Mouse (Mus musculus): ENCODE results near the gene Ikzf4. TPM values are rescaled to one million over a fixed set of nuclear protein-coding genes. Genes with fewer than 3 reads are reported as not detected.
A peak's percentile ranks its signal among the peaks of the same experiment; 100 is the strongest.
"Not testable (repeated sequence)": the region's sequence is repeated elsewhere in the genome, so short reads cannot be mapped to it uniquely, and the experiment has no call there.

Gene Ikzf4
- polyA plus RNA-seq, 1 experiment from 2014 or later, result 1.5 TPM

GRCm38 (mm10) chr10:128620241-128620640 lies 25.6 kb downstream of the Ikzf4 start:
- Histone ChIP-seq H3K36me3 (ENCODE audit: control insufficient read depth, insufficient read depth) (peaks cover 18% of the 10 kb centered on the region), H3K4me3 (ENCODE audit: low read length) (no peak overlapping the region), H3K4me2 (ENCODE audit: low read depth, low read length) (no peak overlapping the region), H3K9me3 (replicated peaks; ENCODE audit: control insufficient read depth, low read length) (no peaks in the 10 kb centered on the region), H3K27me3 (ENCODE audit: control insufficient read depth, insufficient read depth, low read length) (no peaks in the 10 kb centered on the region), H3K9ac (ENCODE audit: low read length) (no peak overlapping the region), H3K27ac (ENCODE audit: low read length) (no peak overlapping the region), H3K4me1 (ENCODE audit: control insufficient read depth, insufficient read depth, low read length) (peaks cover 4% of the 10 kb centered on the region)
- no peak for ATAC-seq (replicated peaks; ENCODE audit: extremely low read depth, insufficient read depth, low FRiP score)

- not testable (repeated sequence) for H3K27me3 ChIP-seq (ENCODE audit: control insufficient read depth, insufficient read depth, low read length); H3K4me1 ChIP-seq (ENCODE audit: control insufficient read depth, insufficient read depth, low read length); ATAC-seq (replicated peaks; ENCODE audit: extremely low read depth, insufficient read depth, low FRiP score); H3K9ac ChIP-seq (ENCODE audit: low read length); H3K36me3 ChIP-seq (ENCODE audit: control insufficient read depth, insufficient read depth); H3K27ac ChIP-seq (ENCODE audit: low read length); H3K4me2 ChIP-seq (ENCODE audit: low read depth, low read length); H3K9me3 ChIP-seq (replicated peaks; ENCODE audit: control insufficient read depth, low read length); H3K4me3 ChIP-seq (ENCODE audit: low read length)
- WGBS, result 80% methylated on average over 5 of the region's 5 CpGs
These were observed 26.6 kb downstream of the Ikzf4 start for GRCm38 (mm10) chr10:128619148-128619547.

- peaks cover 3% of the 10 kb centered on the region; the same call in 1 of the 2 replicates for H3K36me3 ChIP-seq (ENCODE audit: control insufficient read depth, insufficient read depth)
- H3K9me3 ChIP-seq (replicated peaks; ENCODE audit: control insufficient read depth, low read length), result no peaks in the 10 kb centered on the region
- 75% methylated on average over 1 of the region's 1 CpGs for WGBS
- no peaks in the 10 kb centered on the region for H3K27me3 ChIP-seq (ENCODE audit: control insufficient read depth, insufficient read depth, low read length)
- no peaks in the 10 kb centered on the region for H3K4me1 ChIP-seq (ENCODE audit: control insufficient read depth, insufficient read depth, low read length)
- H3K4me3 ChIP-seq (ENCODE audit: low read length), result no peak overlapping the region
- no peak overlapping the region for H3K9ac ChIP-seq (ENCODE audit: low read length)
- no peak overlapping the region for H3K27ac ChIP-seq (ENCODE audit: low read length)
- no peak for ATAC-seq (replicated peaks; ENCODE audit: extremely low read depth, insufficient read depth, low FRiP score)
- H3K4me2 ChIP-seq (ENCODE audit: low read depth, low read length), result no peak overlapping the region
These were observed 27.2 kb downstream of the Ikzf4 start for GRCm38 (mm10) chr10:128618570-128618969.

GRCm38 (mm10) chr10:128615798-128616448 lies 29.9 kb downstream of the Ikzf4 start:
- H3K4me3 ChIP-seq (ENCODE audit: low read length); H3K9ac ChIP-seq (ENCODE audit: low read length); H3K9me3 ChIP-seq (replicated peaks; ENCODE audit: control insufficient read depth, low read length); H3K27me3 ChIP-seq (ENCODE audit: control insufficient read depth, insufficient read depth, low read length); H3K4me2 ChIP-seq (ENCODE audit: low read depth, low read length); ATAC-seq (replicated peaks; ENCODE audit: extremely low read depth, insufficient read depth, low FRiP score); H3K27ac ChIP-seq (ENCODE audit: low read length); H3K36me3 ChIP-seq (ENCODE audit: control insufficient read depth, insufficient read depth); H3K4me1 ChIP-seq (ENCODE audit: control insufficient read depth, insufficient read depth, low read length): not testable (repeated sequence)
- WGBS, result 88% methylated on average over 6 of the region's 7 CpGs

- Histone ChIP-seq H3K4me1 (ENCODE audit: control insufficient read depth, insufficient read depth, low read length) (no peaks in the 10 kb centered on the region), H3K36me3 (ENCODE audit: control insufficient read depth, insufficient read depth) (no peaks in the 10 kb centered on the region), H3K9me3 (replicated peaks; ENCODE audit: control insufficient read depth, low read length) (no peaks in the 10 kb centered on the region), H3K27me3 (ENCODE audit: control insufficient read depth, insufficient read depth, low read length) (no peaks in the 10 kb centered on the region), H3K4me3 (ENCODE audit: low read length) (no peak overlapping the region), H3K9ac (ENCODE audit: low read length) (no peak overlapping the region), H3K27ac (ENCODE audit: low read length) (no peak overlapping the region), H3K4me2 (ENCODE audit: low read depth, low read length) (no peak overlapping the region)
- 58% methylated on average over 3 of the region's 3 CpGs for WGBS
- no peak for ATAC-seq (replicated peaks; ENCODE audit: extremely low read depth, insufficient read depth, low FRiP score)
These were observed 30.9 kb downstream of the Ikzf4 start for GRCm38 (mm10) chr10:128614934-128615333.

- 48% methylated on average over 4 of the region's 4 CpGs for WGBS
- not testable (repeated sequence) for H3K9ac ChIP-seq (ENCODE audit: low read length); H3K27me3 ChIP-seq (ENCODE audit: control insufficient read depth, insufficient read depth, low read length); H3K9me3 ChIP-seq (replicated peaks; ENCODE audit: control insufficient read depth, low read length); H3K4me2 ChIP-seq (ENCODE audit: low read depth, low read length); H3K4me3 ChIP-seq (ENCODE audit: low read length); H3K4me1 ChIP-seq (ENCODE audit: control insufficient read depth, insufficient read depth, low read length); ATAC-seq (replicated peaks; ENCODE audit: extremely low read depth, insufficient read depth, low FRiP score); H3K27ac ChIP-seq (ENCODE audit: low read length); H3K36me3 ChIP-seq (ENCODE audit: control insufficient read depth, insufficient read depth)
These were observed 32.0 kb downstream of the Ikzf4 start for GRCm38 (mm10) chr10:128613820-128614219.

- Histone ChIP-seq H3K4me2 (ENCODE audit: low read depth, low read length) (peak overlapping the region; percentile 8; the same call in 1 of the 2 replicates), H3K27ac (ENCODE audit: low read length) (no peak overlapping the region), H3K27me3 (ENCODE audit: control insufficient read depth, insufficient read depth, low read length) (no peaks in the 10 kb centered on the region), H3K9me3 (replicated peaks; ENCODE audit: control insufficient read depth, low read length) (no peaks in the 10 kb centered on the region), H3K4me3 (ENCODE audit: low read length) (no peak overlapping the region), H3K9ac (ENCODE audit: low read length) (no peak overlapping the region), H3K4me1 (ENCODE audit: control insufficient read depth, insufficient read depth, low read length) (no peaks in the 10 kb centered on the region), H3K36me3 (ENCODE audit: control insufficient read depth, insufficient read depth) (no peaks in the 10 kb centered on the region)
- no peak for ATAC-seq (replicated peaks; ENCODE audit: extremely low read depth, insufficient read depth, low FRiP score)
- 31% methylated on average over 6 of the region's 6 CpGs for WGBS
These were observed 32.7 kb downstream of the Ikzf4 start for GRCm38 (mm10) chr10:128613154-128613440.

- H3K4me2 ChIP-seq (ENCODE audit: low read depth, low read length), result peak overlapping the region; percentile 8; the same call in 1 of the 2 replicates
- no peak overlapping the region for H3K4me3 ChIP-seq (ENCODE audit: low read length)
- WGBS, result 13% methylated on average over 16 of the region's 16 CpGs
These were observed 33.2 kb downstream of the Ikzf4 start for GRCm38 (mm10) chr10:128612433-128613153.

GRCm38 (mm10) chr10:128606483-128606882 lies 39.3 kb downstream of the Ikzf4 start:
- WGBS, result 35% methylated on average over 2 of the region's 2 CpGs
- Histone ChIP-seq H3K4me1 (ENCODE audit: control insufficient read depth, insufficient read depth, low read length) (no peaks in the 10 kb centered on the region), H3K4me2 (ENCODE audit: low read depth, low read length) (no peak overlapping the region), H3K9me3 (replicated peaks; ENCODE audit: control insufficient read depth, low read length) (no peaks in the 10 kb centered on the region), H3K27me3 (ENCODE audit: control insufficient read depth, insufficient read depth, low read length) (no peaks in the 10 kb centered on the region), H3K36me3 (ENCODE audit: control insufficient read depth, insufficient read depth) (no peaks in the 10 kb centered on the region), H3K4me3 (ENCODE audit: low read length) (no peak overlapping the region), H3K9ac (ENCODE audit: low read length) (no peak overlapping the region), H3K27ac (ENCODE audit: low read length) (no peak overlapping the region)
- ATAC-seq (replicated peaks; ENCODE audit: extremely low read depth, insufficient read depth, low FRiP score), result no peak

More at GRCm38 (mm10) chr10:128612433-128613153, 33.2 kb downstream of the Ikzf4 start:
- H3K4me1 ChIP-seq (ENCODE audit: control insufficient read depth, insufficient read depth, low read length), result no peaks in the 10 kb centered on the region
- ATAC-seq (replicated peaks; ENCODE audit: extremely low read depth, insufficient read depth, low FRiP score), result peak; percentile 70
- H3K36me3 ChIP-seq (ENCODE audit: control insufficient read depth, insufficient read depth), result no peaks in the 10 kb centered on the region
- H3K27me3 ChIP-seq (ENCODE audit: control insufficient read depth, insufficient read depth, low read length), result no peaks in the 10 kb centered on the region
- H3K9me3 ChIP-seq (replicated peaks; ENCODE audit: control insufficient read depth, low read length), result no peaks in the 10 kb centered on the region
- no peak overlapping the region for H3K27ac ChIP-seq (ENCODE audit: low read length)
- H3K9ac ChIP-seq (ENCODE audit: low read length), result no peak overlapping the region
